8 mouse cellular contexts compared by ENCODE assay signal in genomic region chr9:114977461-114978280, GRCm38 (mm10). TPM values are rescaled to one million over a fixed set of nuclear protein-coding genes. Genes with fewer than 3 reads are reported as not detected.
DNase-seq lines count a peak whose midpoint lies in the region; ATAC-seq lines count a peak whose summit lies in the region.

No protein-coding gene starts in this region.

- peak overlapping the region; percentile 93 for H3K4me2 ChIP-seq in kidney, embryonic 15.5 days
- H3K4me2 ChIP-seq in forebrain, embryonic 13.5 days: peak overlapping the region; percentile 72
- H3K4me2 ChIP-seq in midbrain, embryonic 13.5 days (replicated peaks): peak overlapping the region; percentile 75

- H3K36me3 ChIP-seq in kidney, embryonic 15.5 days: no peaks in the 10 kb centered on the region
- no peaks in the 10 kb centered on the region for H3K36me3 ChIP-seq in forebrain, embryonic 13.5 days (ENCODE audit: poor library complexity, severe bottlenecking)
- no peaks in the 10 kb centered on the region for H3K36me3 ChIP-seq in midbrain, embryonic 13.5 days

- peak overlapping the region; percentile 82 for H3K4me3 ChIP-seq in kidney, embryonic 15.5 days (replicated peaks)
- H3K4me3 ChIP-seq in forebrain, embryonic 13.5 days: peak overlapping the region; percentile 71
- peak overlapping the region; percentile 74 for H3K4me3 ChIP-seq in midbrain, embryonic 13.5 days (replicated peaks)

- H3K27me3 ChIP-seq in kidney, embryonic 15.5 days: peaks cover 15% of the 10 kb centered on the region
- peaks cover 26% of the 10 kb centered on the region for H3K27me3 ChIP-seq in forebrain, embryonic 13.5 days
- peaks cover 27% of the 10 kb centered on the region for H3K27me3 ChIP-seq in midbrain, embryonic 13.5 days

- peak; percentile 24 for ATAC-seq in kidney, embryonic 15.5 days (replicated peaks; ENCODE audit: low FRiP score)
- ATAC-seq in forebrain, embryonic 13.5 days: peak; percentile 68; the same call in 1 of the 2 replicates
- no peak; the same call in 1 of the 2 replicates for ATAC-seq in midbrain, embryonic 13.5 days

- H3K27ac ChIP-seq in kidney, embryonic 15.5 days: peak overlapping the region; percentile 90; the same call in 1 of the 2 replicates
- no peak overlapping the region for H3K27ac ChIP-seq in forebrain, embryonic 13.5 days
- peak overlapping the region; percentile 87 for H3K27ac ChIP-seq in midbrain, embryonic 13.5 days

- peak overlapping the region; percentile 80 for H3K9ac ChIP-seq in kidney, embryonic 15.5 days
- peak overlapping the region; percentile 85 for H3K9ac ChIP-seq in forebrain, embryonic 13.5 days
- peak overlapping the region; percentile 83 for H3K9ac ChIP-seq in midbrain, embryonic 13.5 days (replicated peaks)

- H3K4me1 ChIP-seq in kidney, embryonic 15.5 days: peaks cover 23% of the 10 kb centered on the region
- H3K4me1 ChIP-seq in forebrain, embryonic 13.5 days: peaks cover 17% of the 10 kb centered on the region
- peaks cover 13% of the 10 kb centered on the region for H3K4me1 ChIP-seq in midbrain, embryonic 13.5 days (replicated peaks)

- DNase-seq in kidney, postnatal 14 days: no peak
- peak; percentile 54 for DNase-seq in cerebellum, adult 11 months
- DNase-seq in layer of hippocampus, postnatal 14 days (ENCODE audit: low spot score in 2 of 2): peak; percentile 27 to 37
- DNase-seq in ovary, postnatal 10 days (ENCODE audit: low spot score): no peak
- no peak for DNase-seq in c-Kit-positive CD71-positive TER-119-positive erythroid progenitor cells, embryonic 14.5 days (ENCODE audit: low spot score)

- no peaks in the 10 kb centered on the region for H3K9me3 ChIP-seq in kidney, embryonic 15.5 days (replicated peaks)
- no peaks in the 10 kb centered on the region for H3K9me3 ChIP-seq in forebrain, embryonic 13.5 days (replicated peaks)
- H3K9me3 ChIP-seq in midbrain, embryonic 13.5 days: no peaks in the 10 kb centered on the region

- 11% methylated on average over 31 of the region's 31 CpGs for WGBS in kidney, embryonic 15.5 days
- WGBS in forebrain, embryonic 13.5 days: 9% methylated on average over 29 of the region's 31 CpGs
- 7% methylated on average over 31 of the region's 31 CpGs for WGBS in midbrain, embryonic 13.5 days

RNA-seq across cellular contexts. Expression of gene Osbpl10, which starts 0.7 kb away (rescaled TPM):
- polyA plus RNA-seq in kidney, embryonic 15.5 days (2015; fragmentation: Nextera tagmentation; extraction: Ambion mirVana): 2.3 and 3.1 TPM in 2 replicates
- 0.92 and 1.3 TPM in 2 replicates for polyA plus RNA-seq in forebrain, embryonic 13.5 days (2015; fragmentation: Nextera tagmentation; extraction: Ambion mirVana)
- total RNA-seq in layer of hippocampus, postnatal 14 days (2021): 10 to 100 TPM; 17.1 to 19.7 TPM
- polyA plus RNA-seq in midbrain, embryonic 13.5 days (2015; fragmentation: Nextera tagmentation; extraction: Ambion mirVana): 1.6 and 1.9 TPM in 2 replicates

RNA-seq across cellular contexts. Expression of gene Rps27rt, which starts 4.9 kb away (rescaled TPM):
- 310 and 532 TPM in 2 replicates for polyA plus RNA-seq in kidney, embryonic 15.5 days (2015; fragmentation: Nextera tagmentation; extraction: Ambion mirVana)
- 296 and 413 TPM in 2 replicates for polyA plus RNA-seq in forebrain, embryonic 13.5 days (2015; fragmentation: Nextera tagmentation; extraction: Ambion mirVana)
- total RNA-seq in layer of hippocampus, postnatal 14 days (2021): 10 to 100 TPM; 19.4 to 27.4 TPM
- polyA plus RNA-seq in midbrain, embryonic 13.5 days (2015; fragmentation: Nextera tagmentation; extraction: Ambion mirVana): 257 and 322 TPM in 2 replicates

RNA-seq across cellular contexts. Expression of gene Gpd1l, which starts 43.9 kb away (rescaled TPM):
- 19.5 and 20.1 TPM in 2 replicates for polyA plus RNA-seq in kidney, embryonic 15.5 days (2015; fragmentation: Nextera tagmentation; extraction: Ambion mirVana)
- 15.8 and 16.9 TPM in 2 replicates for polyA plus RNA-seq in forebrain, embryonic 13.5 days (2015; fragmentation: Nextera tagmentation; extraction: Ambion mirVana)
- 10 to 100 TPM; 76.8 to 81.1 TPM for total RNA-seq in layer of hippocampus, postnatal 14 days (2021)
- polyA plus RNA-seq in midbrain, embryonic 13.5 days (2015; fragmentation: Nextera tagmentation; extraction: Ambion mirVana): 17.1 and 18.2 TPM in 2 replicates

Comparison
In these comparisons a context has a peak if more than half of its experiments do, and no peak if none do; other contexts are left out.
1. DNase-seq: peak in cerebellum, adult 11 months (single experiment) and layer of hippocampus, postnatal 14 days (2 of 2); none in kidney, postnatal 14 days (single experiment), ovary, postnatal 10 days (single experiment) and c-Kit-positive CD71-positive TER-119-positive erythroid progenitor cells, embryonic 14.5 days (single experiment).
2. Peak in every context shown above with its lines, with median percentiles within 50 percentile points of each other: H3K4me2 ChIP-seq, H3K4me3 ChIP-seq and H3K9ac ChIP-seq.